Mouse (Mus musculus) kidney, embryonic 16.5 days (tissue): Measurements from ENCODE around the gene Mrtfb. TPM values are rescaled to one million over a fixed set of nuclear protein-coding genes. Genes with fewer than 3 reads are reported as not detected.

Experiments used
- ATAC-seq: fragments of 200-750 bp; cut with Nextera tagmentation; 2 replicates; pipeline ENCODE4 v1.8.0; 2017; ENCODE audit warnings: moderate TSS enrichment; ENCODE audit not compliant: low FRiP score, low TSS enrichment
- H3K27ac ChIP-seq: fragments of 300-500 bp; sonication (generic); 2 replicates; pipeline ENCODE4 v1.5.1; 2014; ENCODE audit warnings: low read length
- H3K27me3 ChIP-seq: fragments of 300-500 bp; sonication (generic); 2 replicates; pipeline ENCODE4 v1.6.1; 2014; ENCODE audit warnings: low read length, control low read depth, mixed read lengths; ENCODE audit not compliant: insufficient read depth
- H3K36me3 ChIP-seq: fragments of 300-500 bp; sonication (generic); 2 replicates; pipeline ENCODE4 v1.6.1; 2014; ENCODE audit warnings: low read length, control low read depth, mixed read lengths; ENCODE audit not compliant: insufficient read depth
- H3K4me1 ChIP-seq: fragments of 300-500 bp; sonication (generic); 2 replicates; pipeline ENCODE4 v1.6.1; 2014; ENCODE audit warnings: low read length, control low read depth, mixed read lengths; ENCODE audit not compliant: insufficient read depth
- H3K4me2 ChIP-seq: fragments of 300-500 bp; sonication (generic); replicated peaks from 2 replicates; pipeline ENCODE4 v1.6.1; 2014; ENCODE audit warnings: low read depth, low read length
- H3K4me3 ChIP-seq: fragments of 300-500 bp; sonication (generic); 2 replicates; pipeline ENCODE4 v1.5.1; 2014; ENCODE audit warnings: mild to moderate bottlenecking, low read length
- H3K9ac ChIP-seq: fragments of 300-500 bp; sonication (generic); replicated peaks from 2 replicates; pipeline ENCODE4 v1.6.1; 2014; ENCODE audit warnings: low read length
- H3K9me3 ChIP-seq: fragments of 300-500 bp; sonication (generic); 2 replicates; pipeline ENCODE4 v1.6.1; 2016; ENCODE audit warnings: low read length, control low read depth
- WGBS: fragments of 180-500 bp; shearing (Covaris S2); extraction: QIAGEN DNeasy Blood & Tissue Kit; methylation state at CpG from one replicate; pipeline ENCODE4 v1.1.7; 2014; 5-methylcytosine and 5-hydroxymethylcytosine counted together
- polyA plus RNA-seq: library from polyadenylated mRNA; unstranded; fragments of >200 nt; fragmentation: Nextera tagmentation; extraction: Ambion mirVana; gene quantifications from 2 replicates; pipeline ENCODE4 v1.2.1, GENCODE M21; 2015

Mrtfb gene
- polyA plus RNA-seq, 1 experiment from 2014 or later, result 18.8 TPM

GRCm38 (mm10) chr16:13359405-13359858 lies 103.2 kb downstream of the Mrtfb start:
- Histone ChIP-seq H3K4me1 (peaks cover 29% of the 10 kb centered on the region), H3K27me3 (no peaks in the 10 kb centered on the region), H3K4me2 (peak overlapping the region; percentile 52; the same call in 1 of the 2 replicates), H3K9ac (no peak overlapping the region), H3K9me3 (no peaks in the 10 kb centered on the region), H3K36me3 (no peaks in the 10 kb centered on the region), H3K4me3 (no peak overlapping the region), H3K27ac (peak overlapping the region; percentile 5; the same call in 1 of the 2 replicates)
- WGBS, result 54% methylated on average over 9 of the region's 9 CpGs
- ATAC-seq, result peak; percentile 41; the same call in 1 of the 2 replicates

GRCm38 (mm10) chr16:13360208-13360607 lies 103.9 kb downstream of the Mrtfb start:
- H3K4me2 ChIP-seq, result no peak overlapping the region
- ATAC-seq, result no peak
- no peak overlapping the region for H3K4me3 ChIP-seq
- H3K9ac ChIP-seq, result no peak overlapping the region
- no peaks in the 10 kb centered on the region for H3K27me3 ChIP-seq
- H3K27ac ChIP-seq, result no peak overlapping the region
- no peaks in the 10 kb centered on the region for H3K36me3 ChIP-seq
- H3K9me3 ChIP-seq, result no peaks in the 10 kb centered on the region
- peaks cover 28% of the 10 kb centered on the region for H3K4me1 ChIP-seq

GRCm38 (mm10) chr16:13360835-13361234 lies 104.6 kb downstream of the Mrtfb start:
- Histone ChIP-seq H3K27ac (no peak overlapping the region), H3K4me3 (no peak overlapping the region), H3K27me3 (no peaks in the 10 kb centered on the region), H3K9ac (no peak overlapping the region), H3K4me2 (no peak overlapping the region), H3K36me3 (no peaks in the 10 kb centered on the region), H3K4me1 (peaks cover 28% of the 10 kb centered on the region), H3K9me3 (no peaks in the 10 kb centered on the region)
- no peak for ATAC-seq
- 80% methylated on average over 5 of the region's 5 CpGs for WGBS

GRCm38 (mm10) chr16:13363141-13363540 lies 106.9 kb downstream of the Mrtfb start:
- no peak for ATAC-seq
- WGBS, result 75% methylated on average over 5 of the region's 5 CpGs
- Histone ChIP-seq H3K9me3 (no peaks in the 10 kb centered on the region), H3K27ac (no peak overlapping the region), H3K4me3 (no peak overlapping the region), H3K4me2 (no peak overlapping the region), H3K4me1 (peaks cover 23% of the 10 kb centered on the region), H3K9ac (no peak overlapping the region), H3K27me3 (no peaks in the 10 kb centered on the region), H3K36me3 (no peaks in the 10 kb centered on the region)

GRCm38 (mm10) chr16:13364145-13364544 lies 107.9 kb downstream of the Mrtfb start:
- ATAC-seq, result no peak
- Histone ChIP-seq H3K36me3 (no peaks in the 10 kb centered on the region), H3K4me1 (peaks cover 13% of the 10 kb centered on the region), H3K9ac (no peak overlapping the region), H3K4me3 (no peak overlapping the region), H3K9me3 (no peaks in the 10 kb centered on the region), H3K27me3 (no peaks in the 10 kb centered on the region), H3K4me2 (no peak overlapping the region), H3K27ac (no peak overlapping the region)
- 63% methylated on average over 3 of the region's 3 CpGs for WGBS

GRCm38 (mm10) chr16:13366256-13366655 lies 110.0 kb downstream of the Mrtfb start:
- H3K4me1 ChIP-seq, result peaks cover 14% of the 10 kb centered on the region
- no peak overlapping the region for H3K9ac ChIP-seq
- H3K4me3 ChIP-seq, result no peak overlapping the region
- no peak overlapping the region for H3K27ac ChIP-seq
- no peaks in the 10 kb centered on the region for H3K36me3 ChIP-seq
- H3K9me3 ChIP-seq, result no peaks in the 10 kb centered on the region
- no peak for ATAC-seq
- 56% methylated on average over 1 of the region's 1 CpGs for WGBS
- H3K27me3 ChIP-seq, result no peaks in the 10 kb centered on the region
- no peak overlapping the region for H3K4me2 ChIP-seq

GRCm38 (mm10) chr16:13366802-13367465 lies 110.7 kb downstream of the Mrtfb start:
- Histone ChIP-seq H3K4me3 (no peak overlapping the region), H3K36me3 (no peaks in the 10 kb centered on the region), H3K9ac (no peak overlapping the region), H3K9me3 (no peaks in the 10 kb centered on the region), H3K27me3 (no peaks in the 10 kb centered on the region), H3K27ac (peak overlapping the region; percentile 54), H3K4me2 (no peak overlapping the region), H3K4me1 (peaks cover 19% of the 10 kb centered on the region)
- 32% methylated on average over 4 of the region's 4 CpGs for WGBS
- no peak for ATAC-seq

- Histone ChIP-seq H3K4me3 (no peak overlapping the region), H3K4me1 (peaks cover 21% of the 10 kb centered on the region), H3K9ac (no peak overlapping the region), H3K4me2 (no peak overlapping the region), H3K27ac (peak overlapping the region; percentile 54; the same call in 1 of the 2 replicates), H3K9me3 (no peaks in the 10 kb centered on the region), H3K27me3 (no peaks in the 10 kb centered on the region), H3K36me3 (no peaks in the 10 kb centered on the region)
- no peak for ATAC-seq
- 62% methylated on average over 2 of the region's 2 CpGs for WGBS
Observed at GRCm38 (mm10) chr16:13367466-13367856, 111.2 kb downstream of the Mrtfb start.

- H3K36me3 ChIP-seq, result no peaks in the 10 kb centered on the region
- no peak for ATAC-seq
- H3K4me2 ChIP-seq, result no peak overlapping the region
- no peaks in the 10 kb centered on the region for H3K27me3 ChIP-seq
- H3K9ac ChIP-seq, result no peak overlapping the region
- no peaks in the 10 kb centered on the region for H3K9me3 ChIP-seq
- peaks cover 21% of the 10 kb centered on the region for H3K4me1 ChIP-seq
- no peak overlapping the region for H3K27ac ChIP-seq
- no peak overlapping the region for H3K4me3 ChIP-seq
- 78% methylated on average over 1 of the region's 1 CpGs for WGBS
Observed at GRCm38 (mm10) chr16:13368645-13369044, 112.4 kb downstream of the Mrtfb start.

GRCm38 (mm10) chr16:13371740-13372287 lies 115.5 kb downstream of the Mrtfb start:
- Histone ChIP-seq H3K9ac (0 out of 2 replicates have a peak overlapping the region, but pooled peaks have one; percentile 22), H3K27ac (peak overlapping the region; percentile 50; the same call in 1 of the 2 replicates), H3K4me3 (no peak overlapping the region), H3K9me3 (no peaks in the 10 kb centered on the region), H3K36me3 (no peaks in the 10 kb centered on the region), H3K27me3 (no peaks in the 10 kb centered on the region), H3K4me1 (peaks cover 17% of the 10 kb centered on the region), H3K4me2 (0 out of 2 replicates have a peak overlapping the region, but pooled peaks have one; percentile 15)
- ATAC-seq, result peak; percentile 87
- 17% methylated on average over 11 of the region's 11 CpGs for WGBS
